Comparison of ENCODE assay signal across 8 mouse cellular contexts in genomic region chr11:32283091-32283777, GRCm38 (mm10). TPM values are rescaled to one million over a fixed set of nuclear protein-coding genes. Genes with fewer than 3 reads are reported as not detected.
DNase-seq lines count a peak whose midpoint lies in the region; ATAC-seq and TF ChIP-seq lines count a peak whose summit lies in the region.
"Not testable (repeated sequence)": the region's sequence is repeated elsewhere in the genome, so short reads cannot be mapped to it uniquely, and the experiment has no call there.

Gene Hba-a1 (plus strand): TSS chr11:32283511.

- intact Hi-C loops in left cerebral cortex, adult 2 months (cut with DNase I) = not testable (repeated sequence)

- not testable (repeated sequence) for H3K9ac ChIP-seq in forebrain, embryonic 16.5 days (replicated peaks; ENCODE audit: low read depth, low read length); heart, embryonic 12.5 days; hindbrain, postnatal 0 days (replicated peaks; ENCODE audit: low read length); midbrain, postnatal 0 days (replicated peaks; ENCODE audit: low read length, poor library complexity, severe bottlenecking)
- peak within 1 kb of the TSS; percentile 72 for H3K9ac ChIP-seq in liver, embryonic 15.5 days

- not testable (repeated sequence) for H3K36me3 ChIP-seq in forebrain, embryonic 16.5 days (ENCODE audit: control insufficient read depth, insufficient read depth); heart, embryonic 12.5 days; hindbrain, postnatal 0 days (ENCODE audit: insufficient read depth, low read length); liver, embryonic 15.5 days (replicated peaks); midbrain, postnatal 0 days (ENCODE audit: insufficient read depth, low read length)

- not testable (repeated sequence) for H3K9me3 ChIP-seq in forebrain, embryonic 16.5 days (ENCODE audit: control insufficient read depth, low read length); heart, embryonic 12.5 days (replicated peaks); hindbrain, postnatal 0 days (ENCODE audit: low read length); liver, embryonic 15.5 days (replicated peaks); midbrain, postnatal 0 days (ENCODE audit: low read length)

- not testable (repeated sequence) for H3K4me1 ChIP-seq in forebrain, embryonic 16.5 days (replicated peaks; ENCODE audit: control insufficient read depth, insufficient read depth, low read length); heart, embryonic 12.5 days (replicated peaks); hindbrain, postnatal 0 days (ENCODE audit: insufficient read depth, low read length); midbrain, postnatal 0 days (ENCODE audit: insufficient read depth, low read length)
- H3K4me1 ChIP-seq in liver, embryonic 15.5 days (replicated peaks) = peaks cover 45% of the 10 kb centered on the region

- H3K4me2 ChIP-seq in forebrain, embryonic 16.5 days (ENCODE audit: low read length); heart, embryonic 12.5 days; hindbrain, postnatal 0 days (ENCODE audit: low read depth, low read length); midbrain, postnatal 0 days (ENCODE audit: low read depth, low read length, poor library complexity, severe bottlenecking): not testable (repeated sequence)
- peak within 1 kb of the TSS; percentile 68 for H3K4me2 ChIP-seq in liver, embryonic 15.5 days

- ATAC-seq in forebrain, embryonic 16.5 days; hindbrain, postnatal 0 days; midbrain, postnatal 0 days (ENCODE audit: low FRiP score): not testable (repeated sequence)
- peak; percentile 83 for ATAC-seq in heart, embryonic 12.5 days (ENCODE audit: insufficient number of reproducible peaks, low FRiP score)
- peak; percentile 65 for ATAC-seq in liver, embryonic 15.5 days (ENCODE audit: insufficient read depth)

- WGBS in forebrain, embryonic 16.5 days = no CpG with 5 or more reads among the region's 5 CpGs
- WGBS in heart, embryonic 12.5 days = 71% methylated on average over 1 of the region's 5 CpGs
- 63% methylated on average over 1 of the region's 5 CpGs for WGBS in hindbrain, postnatal 0 days
- WGBS in liver, embryonic 15.5 days (ENCODE audit: insufficient replicate concordance) = 22% methylated on average over 1 of the region's 5 CpGs
- WGBS in midbrain, postnatal 0 days = 80% methylated on average over 1 of the region's 5 CpGs

- not testable (repeated sequence) for H3K27me3 ChIP-seq in forebrain, embryonic 16.5 days (replicated peaks; ENCODE audit: control insufficient read depth, insufficient read depth, low read length); hindbrain, postnatal 0 days (ENCODE audit: insufficient read depth, low read length); midbrain, postnatal 0 days (ENCODE audit: insufficient read depth, low read length)
- peaks cover 42% of the 10 kb centered on the region for H3K27me3 ChIP-seq in heart, embryonic 12.5 days (replicated peaks)
- H3K27me3 ChIP-seq in liver, embryonic 15.5 days = peaks cover 14% of the 10 kb centered on the region

- H3K27ac ChIP-seq in forebrain, embryonic 16.5 days (ENCODE audit: low read length); hindbrain, postnatal 0 days; left cerebral cortex, adult 2 months; midbrain, postnatal 0 days (ENCODE audit: low read depth, low read length): not testable (repeated sequence)
- H3K27ac ChIP-seq in heart, embryonic 12.5 days (ENCODE audit: poor library complexity, severe bottlenecking) = peak within 1 kb of the TSS; percentile 75
- peak within 1 kb of the TSS; percentile 98 for H3K27ac ChIP-seq in liver, embryonic 15.5 days (replicated peaks)

- DNase-seq in c-Kit-positive CD71-positive TER-119-positive erythroid progenitor cells, embryonic 14.5 days (ENCODE audit: low spot score) = peak; percentile 71
- not testable (repeated sequence) for DNase-seq in hindbrain, postnatal 0 days (ENCODE audit: low spot score); left cerebral cortex, adult 2 months (ENCODE audit: extremely low spot score in 1 of 2, low spot score in 2 of 2); midbrain, postnatal 0 days (ENCODE audit: low spot score); thymus, postnatal 0 days (ENCODE audit: low spot score)

- TF ChIP-seq CTCF in hindbrain, postnatal 0 days (IDR thresholded peaks at IDR 0.05; ENCODE audit: low read depth); left cerebral cortex, adult 2 months (IDR thresholded peaks at IDR 0.05); midbrain, postnatal 0 days (IDR thresholded peaks at IDR 0.05): not testable (repeated sequence)

- H3K4me3 ChIP-seq in forebrain, embryonic 16.5 days (replicated peaks; ENCODE audit: low read length); heart, embryonic 12.5 days; hindbrain, postnatal 0 days (ENCODE audit: low read length); left cerebral cortex, adult 2 months; midbrain, postnatal 0 days (ENCODE audit: low read depth, low read length): not testable (repeated sequence)
- peak within 1 kb of the TSS; percentile 51 for H3K4me3 ChIP-seq in liver, embryonic 15.5 days (replicated peaks)

RNA-seq across cellular contexts. Expression of gene Hba-a1, which starts in this region (rescaled TPM):
- 2,173 and 2,648 TPM in 2 replicates for polyA plus RNA-seq in forebrain, embryonic 16.5 days (2015; fragmentation: Nextera tagmentation; extraction: Ambion mirVana)
- polyA plus RNA-seq in heart, embryonic 12.5 days (2016; fragmentation: Nextera tagmentation; extraction: Ambion mirVana) = 11,592 and 12,808 TPM in 2 replicates
- 541 and 992 TPM in 2 replicates for total RNA-seq in hindbrain, postnatal 0 days (2014; rRNA removed)
- 535 and 659 TPM in 2 replicates for polyA plus RNA-seq in hindbrain, postnatal 0 days (2015; fragmentation: Nextera tagmentation; extraction: Ambion mirVana)
- total RNA-seq in left cerebral cortex, adult 2 months (2021) = 100 to 1,000 TPM; 247 to 343 TPM
- 74,460 and 76,487 TPM in 2 replicates for polyA plus RNA-seq in liver, embryonic 15.5 days (2015; fragmentation: Nextera tagmentation; extraction: Ambion mirVana)
- 562 and 930 TPM in 2 replicates for total RNA-seq in midbrain, postnatal 0 days (2014; rRNA removed)
- 470 and 497 TPM in 2 replicates for polyA plus RNA-seq in midbrain, postnatal 0 days (2015; fragmentation: Nextera tagmentation; extraction: Ambion mirVana)
- polyA plus RNA-seq in thymus, postnatal 0 days (2015; fragmentation: Nextera tagmentation; extraction: Ambion mirVana) = 616 and 668 TPM in 2 replicates
